Comparison of ENCODE assay signal across 23 mouse cellular contexts in the genomic region with DNA sequence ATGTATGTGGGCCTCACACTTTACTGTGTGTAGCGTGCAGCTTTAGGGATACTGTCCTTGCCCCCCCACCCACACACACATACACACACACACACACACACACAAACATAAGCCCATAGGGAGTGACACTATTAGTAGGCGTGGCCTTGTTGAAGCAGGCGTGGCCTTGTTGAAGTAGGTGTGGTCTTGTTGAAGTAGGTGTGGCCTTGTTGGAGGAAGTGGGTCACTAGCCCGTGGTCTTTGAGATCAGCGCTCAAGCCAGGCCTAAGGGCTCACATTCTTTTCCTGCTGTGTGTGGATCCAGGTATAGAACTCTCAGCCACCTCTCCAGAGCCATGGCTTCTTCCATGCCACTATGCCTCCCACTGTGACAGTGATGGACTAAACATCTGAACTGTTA. TPM values are rescaled to one million over a fixed set of nuclear protein-coding genes. Genes with fewer than 3 reads are reported as not detected.
A peak's percentile ranks its signal among the peaks of the same experiment; 100 is the strongest.
DNase-seq lines count a peak whose midpoint lies in the region; ATAC-seq lines count a peak whose summit lies in the region.
"Had no signal": no experiment of that assay in that cellular context is flagged by ENCODE, and none has a peak within 500 bp of the region (broad histone marks: within the 10 kb centered on the region; RNA-seq: fewer than 3 reads in every experiment).

No protein-coding gene starts in this region.

- H3K27ac ChIP-seq in liver, embryonic 11.5 days (ENCODE audit: low read depth, low read length): no peak overlapping the region
- H3K27ac ChIP-seq: embryonic facial prominence, embryonic 12.5 days; forebrain, embryonic 12.5 days; gastrocnemius, adult 2 months; hindbrain, embryonic 13.5 days had no signal

- DNase-seq in cerebellum, adult 9-11 months: peak; percentile 12
- DNase-seq in cerebellum, adult 9-10 months: no peak
- DNase-seq in B cell, adult 2 months: peak; percentile 19 to 34
- DNase-seq in ZHBTc4 (ENCODE audit: low read depth, low spot score): peak; percentile 85
- no peak for DNase-seq in liver, embryonic 11.5 days (ENCODE audit: low spot score)
- no peak for DNase-seq in frontal cortex, postnatal 14 days (ENCODE audit: low spot score in 2 of 2)
- DNase-seq: adrenal gland, postnatal 14 days; cerebellum, adult 11-12 months; cerebellum, postnatal 10 days; embryo, embryonic 11 days; forebrain, postnatal 0 days; gastrocnemius, adult 2 months; gastrocnemius, postnatal 25 days; heart, adult 11 months; heart, postnatal 10 days had no signal

- no peaks in the 10 kb centered on the region for H3K36me3 ChIP-seq in liver, embryonic 11.5 days (ENCODE audit: control insufficient read depth, insufficient read depth, low read length)
- H3K36me3 ChIP-seq: embryonic facial prominence, embryonic 12.5 days; forebrain, embryonic 12.5 days; hindbrain, embryonic 13.5 days had no signal

- H3K4me2 ChIP-seq in liver, embryonic 11.5 days: no peak overlapping the region
- H3K4me2 ChIP-seq: embryonic facial prominence, embryonic 12.5 days; forebrain, embryonic 12.5 days had no signal

- H3K27me3 ChIP-seq in liver, embryonic 11.5 days (replicated peaks; ENCODE audit: control insufficient read depth, insufficient read depth, low read length): peaks cover 47% of the 10 kb centered on the region

- 0 out of 2 replicates have a peak, but pooled peaks cover 3% of the 10 kb centered on the region for H3K4me1 ChIP-seq in liver, embryonic 11.5 days (replicated peaks; ENCODE audit: control insufficient read depth, insufficient read depth, low read length)
- H3K4me1 ChIP-seq: embryonic facial prominence, embryonic 12.5 days had no signal

- no peak overlapping the region for H3K4me3 ChIP-seq in liver, embryonic 11.5 days (ENCODE audit: low read depth, low read length)
- H3K4me3 ChIP-seq: embryonic facial prominence, embryonic 12.5 days; forebrain, embryonic 12.5 days; gastrocnemius, adult 2 months; hindbrain, embryonic 13.5 days had no signal

- 58% methylated on average over 5 of the region's 5 CpGs for WGBS in liver, embryonic 11.5 days

- peaks cover 2% of the 10 kb centered on the region; the same call in 1 of the 2 replicates for H3K9me3 ChIP-seq in liver, embryonic 11.5 days (ENCODE audit: control insufficient read depth, low read length)

- peak; percentile 13; the same call in 1 of the 2 replicates for ATAC-seq in megakaryocyte progenitor cell, adult 5-6 weeks (replicated peaks; ENCODE audit: poor library complexity)
- ATAC-seq in liver, embryonic 11.5 days (replicated peaks; ENCODE audit: low FRiP score): no peak
- ATAC-seq: forebrain, postnatal 0 days; intestine, embryonic 16.5 days had no signal

- H3K9ac ChIP-seq in liver, embryonic 11.5 days (ENCODE audit: low read depth, low read length): no peak overlapping the region
- H3K9ac ChIP-seq: embryonic facial prominence, embryonic 12.5 days; forebrain, embryonic 12.5 days; forebrain, postnatal 0 days; hindbrain, embryonic 13.5 days had no signal

RNA-seq across cellular contexts. Expression of a gene that starts 34.7 kb away (rescaled TPM):
- total RNA-seq in megakaryocyte progenitor cell, adult 5-6 weeks (2015): 0.22 TPM in 1 of 2 replicates, not detected in the other
- total RNA-seq in megakaryocyte progenitor cell, adult 5-6 weeks (2017): 0.12 TPM in 1 of 2 replicates, not detected in the other
- 1.9 and 2.2 TPM in 2 replicates for polyA plus RNA-seq in liver, embryonic 11.5 days (2014; fragmentation: Nextera tagmentation; extraction: Ambion mirVana)

RNA-seq across cellular contexts. Expression of a gene that starts 50.3 kb away (rescaled TPM):
- not detected in 2 replicates for total RNA-seq in megakaryocyte progenitor cell, adult 5-6 weeks (2015)
- total RNA-seq in megakaryocyte progenitor cell, adult 5-6 weeks (2017): not detected in 2 replicates
- not detected in 2 replicates for polyA plus RNA-seq in liver, embryonic 11.5 days (2014; fragmentation: Nextera tagmentation; extraction: Ambion mirVana)
- total RNA-seq: gastrocnemius, adult 2 months; gastrocnemius, postnatal 25 days; heart, postnatal 10 days; hematopoietic stem cell, adult 5-6 weeks had no signal
- polyA plus RNA-seq: C2C12; heart, embryonic 14.5 days; intestine, embryonic 16.5 days had no signal

RNA-seq across cellular contexts. Expression of a gene that starts 51.0 kb away (rescaled TPM):
- 5.6 and 8.2 TPM in 2 replicates for total RNA-seq in megakaryocyte progenitor cell, adult 5-6 weeks (2015)
- total RNA-seq in megakaryocyte progenitor cell, adult 5-6 weeks (2017): 3.8 and 4.6 TPM in 2 replicates
- 15.0 and 17.0 TPM in 2 replicates for polyA plus RNA-seq in liver, embryonic 11.5 days (2014; fragmentation: Nextera tagmentation; extraction: Ambion mirVana)

Comparison
In these comparisons a context has a peak if more than half of its experiments do, and no peak if none do; other contexts are left out.
1. DNase-seq: peak in cerebellum, adult 9-11 months (single experiment), B cell, adult 2 months (2 of 2) and ZHBTc4 (single experiment); none in cerebellum, adult 9-10 months (single experiment), liver, embryonic 11.5 days (single experiment) and frontal cortex, postnatal 14 days (0 of 2).